In genomic region chr9:44361931-44362330, GRCm38 (mm10) we compare ENCODE assay signal across 1 mouse cellular context.
A peak's percentile ranks its signal among the peaks of the same experiment; 100 is the strongest.
TF ChIP-seq lines count a peak whose summit lies in the region.

No protein-coding gene starts in this region.

TF ChIP-seq in MEL, 35 proteins besides CTCF, POLR2A, EP300 and RAD21:
- TF ChIP-seq MYC (IDR thresholded peaks at IDR 0.05; ENCODE audit: low read depth, low read length) = 0 out of 2 replicates have a peak, but pooled peaks have one; percentile 5
- TF ChIP-seq SMC3 (IDR thresholded peaks at IDR 0.05; ENCODE audit: low read depth, low read length) = 0 out of 2 replicates have a peak, but pooled peaks have one; percentile 2
